Mouse (Mus musculus) liver, embryonic 14.5 days (tissue): ENCODE measurements around the gene Mef2c.

Experiments used
- CTCF ChIP-seq: IDR thresholded peaks from 2 replicates; pipeline ENCODE4 v1.5.1; 2016; ENCODE audit warnings: antibody characterized with exemption, low read depth, control low read depth
- EP300 ChIP-seq: IDR thresholded peaks from 2 replicates; pipeline ENCODE4 v1.6.1; 2016; ENCODE audit warnings: antibody characterized with exemption, low read depth

GRCm38 (mm10) chr13:83579410-83579809, 75.6 kb downstream of the Mef2c start:
- TF ChIP-seq EP300: no peak
- TF ChIP-seq CTCF: no peak
